Mouse (Mus musculus): ENCODE measurements around the gene Tmcc3. TPM values are rescaled to one million over a fixed set of nuclear protein-coding genes. Genes with fewer than 3 reads are reported as not detected.

The Tmcc3 gene
- polyA plus RNA-seq, 1 experiment from 2014 or later = 12.9 TPM

DNA sequence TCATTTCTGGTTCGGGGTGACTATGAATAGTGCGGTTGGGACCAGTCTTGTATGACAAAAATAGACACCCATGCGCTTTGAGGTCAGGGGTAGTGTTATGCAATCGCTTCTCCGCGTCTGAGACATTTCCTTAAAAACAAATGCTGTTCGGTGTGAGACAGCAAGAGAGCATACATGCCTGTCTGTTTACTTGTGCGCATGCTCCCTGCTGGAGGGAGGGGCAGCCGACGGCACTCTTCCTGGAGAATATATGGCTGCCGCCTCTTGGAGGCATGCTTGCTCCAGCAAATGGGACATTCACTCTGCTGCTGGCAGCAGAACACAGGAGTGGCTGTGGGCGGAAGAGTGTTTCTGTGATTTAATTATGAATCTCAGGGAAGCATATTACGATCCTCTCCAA lies 66.6 kb downstream of the Tmcc3 start:
- WGBS = 50% methylated on average over 13 of the region's 13 CpGs
- Histone ChIP-seq H3K4me2 (ENCODE audit: low read depth, low read length) (peak overlapping the region; percentile 38), H3K4me3 (replicated peaks; ENCODE audit: low read length) (0 out of 2 replicates have a peak overlapping the region, but pooled peaks have one; percentile 16), H3K9me3 (replicated peaks; ENCODE audit: control insufficient read depth, low read length) (no peaks in the 10 kb centered on the region), H3K4me1 (ENCODE audit: control insufficient read depth, insufficient read depth, low read length) (no peaks in the 10 kb centered on the region), H3K9ac (ENCODE audit: low read length) (0 out of 2 replicates have a peak overlapping the region, but pooled peaks have one; percentile 15), H3K36me3 (ENCODE audit: control insufficient read depth, insufficient read depth, low read length) (no peaks in the 10 kb centered on the region), H3K27me3 (ENCODE audit: control insufficient read depth, insufficient read depth, low read length) (no peaks in the 10 kb centered on the region), H3K27ac (ENCODE audit: low read length) (no peak overlapping the region)
- peak; percentile 37; the same call in 1 of the 2 replicates for ATAC-seq (ENCODE audit: insufficient read depth, low FRiP score)

GRCm38 (mm10) chr10:94380082-94380481 lies 68.3 kb downstream of the Tmcc3 start:
- H3K36me3 ChIP-seq (ENCODE audit: control insufficient read depth, insufficient read depth, low read length) = no peaks in the 10 kb centered on the region
- H3K4me3 ChIP-seq (replicated peaks; ENCODE audit: low read length) = no peak overlapping the region
- 94% methylated on average over 2 of the region's 2 CpGs for WGBS
- no peak overlapping the region for H3K4me2 ChIP-seq (ENCODE audit: low read depth, low read length)
- ATAC-seq (ENCODE audit: insufficient read depth, low FRiP score) = no peak
- H3K27ac ChIP-seq (ENCODE audit: low read length) = no peak overlapping the region
- H3K4me1 ChIP-seq (ENCODE audit: control insufficient read depth, insufficient read depth, low read length) = no peaks in the 10 kb centered on the region
- H3K9me3 ChIP-seq (replicated peaks; ENCODE audit: control insufficient read depth, low read length) = no peaks in the 10 kb centered on the region
- no peak overlapping the region for H3K9ac ChIP-seq (ENCODE audit: low read length)
- H3K27me3 ChIP-seq (ENCODE audit: control insufficient read depth, insufficient read depth, low read length) = no peaks in the 10 kb centered on the region

DNA sequence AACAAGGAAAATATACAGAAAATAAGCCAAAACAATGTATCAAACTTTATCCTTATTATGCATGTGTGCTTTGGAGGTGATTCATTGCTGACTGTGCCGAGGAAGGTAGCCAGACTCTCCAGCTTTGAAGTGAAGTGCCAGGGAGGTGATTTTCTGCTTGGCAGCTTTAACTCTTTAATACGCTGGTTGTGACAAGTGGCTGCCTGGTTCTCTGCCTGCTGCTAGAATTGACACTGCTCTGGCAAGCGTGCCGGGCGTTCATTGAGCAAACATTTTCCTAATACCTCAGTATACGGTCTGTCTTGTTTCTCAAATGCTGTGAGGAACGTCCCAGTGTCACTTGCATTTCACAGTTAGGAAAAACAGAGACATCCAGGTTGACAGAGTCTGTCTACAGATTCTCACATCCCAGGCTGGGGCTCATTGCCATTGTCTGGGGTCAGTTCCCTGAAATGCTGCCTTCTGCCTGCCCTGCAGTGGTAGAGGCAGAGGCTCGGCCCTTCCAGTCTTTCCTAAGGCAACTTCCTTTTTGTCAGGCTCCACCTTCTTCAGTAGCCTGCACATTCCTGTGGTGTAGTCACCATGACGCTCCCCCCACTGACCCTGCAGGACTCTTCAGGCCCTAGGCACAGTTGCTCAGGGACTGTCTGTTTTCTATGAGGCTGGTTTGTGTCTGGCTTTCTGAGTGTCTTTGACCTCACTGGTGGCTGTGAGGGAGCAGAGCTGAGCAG lies 69.1 kb downstream of the Tmcc3 start:
- H3K4me2 ChIP-seq (ENCODE audit: low read depth, low read length) = no peak overlapping the region
- H3K27ac ChIP-seq (ENCODE audit: low read length) = no peak overlapping the region

DNA sequence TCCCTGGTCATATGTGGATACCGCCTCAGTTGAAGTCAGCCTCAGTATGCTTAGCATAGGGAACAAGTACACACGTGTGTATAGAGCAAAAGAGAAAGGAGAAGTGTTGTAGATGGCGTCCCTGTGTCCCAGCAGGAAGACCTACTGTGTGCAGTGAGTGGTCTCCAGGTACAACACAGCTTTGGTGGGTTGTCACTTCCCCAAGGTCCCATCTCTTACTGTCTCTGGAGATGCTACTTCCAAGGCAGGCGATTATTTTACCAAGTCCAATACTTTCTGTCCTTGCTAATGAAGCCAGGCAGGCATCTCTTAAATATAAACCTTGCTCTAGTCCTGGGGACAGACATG lies 69.6 kb downstream of the Tmcc3 start:
- Histone ChIP-seq H3K4me3 (replicated peaks; ENCODE audit: low read length) (no peak overlapping the region), H3K4me1 (ENCODE audit: control insufficient read depth, insufficient read depth, low read length) (no peaks in the 10 kb centered on the region), H3K9me3 (replicated peaks; ENCODE audit: control insufficient read depth, low read length) (0 out of 2 replicates have a peak, but pooled peaks cover 6% of the 10 kb centered on the region), H3K27me3 (ENCODE audit: control insufficient read depth, insufficient read depth, low read length) (no peaks in the 10 kb centered on the region), H3K27ac (ENCODE audit: low read length) (no peak overlapping the region), H3K9ac (ENCODE audit: low read length) (no peak overlapping the region), H3K4me2 (ENCODE audit: low read depth, low read length) (no peak overlapping the region), H3K36me3 (ENCODE audit: control insufficient read depth, insufficient read depth, low read length) (no peaks in the 10 kb centered on the region)
- ATAC-seq (ENCODE audit: insufficient read depth, low FRiP score) = no peak
- WGBS = 80% methylated on average over 4 of the region's 4 CpGs

More for the DNA sequence above, 69.1 kb downstream of the Tmcc3 start:
- Histone ChIP-seq H3K27me3 (ENCODE audit: control insufficient read depth, insufficient read depth, low read length) (no peaks in the 10 kb centered on the region), H3K9ac (ENCODE audit: low read length) (no peak overlapping the region), H3K4me1 (ENCODE audit: control insufficient read depth, insufficient read depth, low read length) (no peaks in the 10 kb centered on the region), H3K9me3 (replicated peaks; ENCODE audit: control insufficient read depth, low read length) (0 out of 2 replicates have a peak, but pooled peaks cover 5% of the 10 kb centered on the region), H3K4me3 (replicated peaks; ENCODE audit: low read length) (no peak overlapping the region), H3K36me3 (ENCODE audit: control insufficient read depth, insufficient read depth, low read length) (no peaks in the 10 kb centered on the region)
- 60% methylated on average over 9 of the region's 9 CpGs for WGBS
- ATAC-seq (ENCODE audit: insufficient read depth, low FRiP score) = no peak

DNA sequence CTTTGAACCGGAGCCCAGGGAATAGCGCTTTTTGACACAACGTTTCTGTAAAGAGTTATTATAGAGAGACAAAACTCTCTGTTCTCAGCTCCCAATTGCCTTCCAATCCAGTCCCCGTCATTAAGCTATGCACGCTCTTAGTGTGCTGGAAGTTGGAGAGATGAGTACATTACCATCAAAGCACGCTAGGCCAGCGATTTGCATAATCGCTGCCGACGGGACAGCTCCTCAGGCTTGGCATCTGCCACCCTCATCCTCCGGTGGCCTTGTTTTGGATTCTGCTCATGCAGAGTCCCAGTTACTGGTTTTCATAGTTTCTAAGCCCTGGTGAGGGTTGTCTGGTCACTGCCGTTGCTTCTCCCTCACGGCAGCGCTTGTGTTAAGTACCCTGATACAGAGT lies 70.9 kb downstream of the Tmcc3 start:
- Histone ChIP-seq H3K4me2 (ENCODE audit: low read depth, low read length) (no peak overlapping the region), H3K27me3 (ENCODE audit: control insufficient read depth, insufficient read depth, low read length) (no peaks in the 10 kb centered on the region), H3K9ac (ENCODE audit: low read length) (no peak overlapping the region), H3K9me3 (replicated peaks; ENCODE audit: control insufficient read depth, low read length) (0 out of 2 replicates have a peak, but pooled peaks cover 6% of the 10 kb centered on the region), H3K36me3 (ENCODE audit: control insufficient read depth, insufficient read depth, low read length) (no peaks in the 10 kb centered on the region), H3K4me1 (ENCODE audit: control insufficient read depth, insufficient read depth, low read length) (no peaks in the 10 kb centered on the region), H3K4me3 (replicated peaks; ENCODE audit: low read length) (no peak overlapping the region), H3K27ac (ENCODE audit: low read length) (no peak overlapping the region)
- no peak for ATAC-seq (ENCODE audit: insufficient read depth, low FRiP score)
- 90% methylated on average over 14 of the region's 14 CpGs for WGBS

GRCm38 (mm10) chr10:94383565-94383964 lies 71.8 kb downstream of the Tmcc3 start:
- H3K4me3 ChIP-seq (replicated peaks; ENCODE audit: low read length) = no peak overlapping the region
- no peak overlapping the region for H3K4me2 ChIP-seq (ENCODE audit: low read depth, low read length)
- H3K9me3 ChIP-seq (replicated peaks; ENCODE audit: control insufficient read depth, low read length) = 0 out of 2 replicates have a peak, but pooled peaks cover 6% of the 10 kb centered on the region
- H3K27me3 ChIP-seq (ENCODE audit: control insufficient read depth, insufficient read depth, low read length) = no peaks in the 10 kb centered on the region
- H3K27ac ChIP-seq (ENCODE audit: low read length) = no peak overlapping the region
- no peaks in the 10 kb centered on the region for H3K4me1 ChIP-seq (ENCODE audit: control insufficient read depth, insufficient read depth, low read length)
- H3K9ac ChIP-seq (ENCODE audit: low read length) = no peak overlapping the region
- H3K36me3 ChIP-seq (ENCODE audit: control insufficient read depth, insufficient read depth, low read length) = no peaks in the 10 kb centered on the region
- ATAC-seq (ENCODE audit: insufficient read depth, low FRiP score) = no peak
- 83% methylated on average over 6 of the region's 6 CpGs for WGBS

DNA sequence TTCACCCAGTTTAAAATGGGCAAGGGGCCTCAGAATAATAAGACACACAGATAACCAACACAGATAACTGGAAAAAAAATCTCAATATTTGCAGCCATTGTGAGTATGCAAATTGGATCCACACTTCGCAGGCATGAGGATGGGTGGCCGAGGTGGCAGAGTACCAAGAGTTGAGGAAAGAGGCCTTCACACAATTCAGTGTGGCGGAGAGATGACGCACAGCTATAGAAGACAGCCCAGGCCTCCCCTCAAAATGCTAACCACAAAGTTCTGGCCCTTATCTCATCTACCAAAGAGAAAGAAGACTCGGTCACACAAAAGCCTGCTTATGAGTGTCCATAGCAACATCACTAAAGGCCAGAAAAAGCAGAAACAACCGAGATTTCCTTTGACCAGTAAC lies 77.5 kb downstream of the Tmcc3 start:
- H3K4me3 ChIP-seq (replicated peaks; ENCODE audit: low read length) = no peak overlapping the region
- no peak for ATAC-seq (ENCODE audit: insufficient read depth, low FRiP score)
- H3K27ac ChIP-seq (ENCODE audit: low read length) = no peak overlapping the region
- 87% methylated on average over 6 of the region's 6 CpGs for WGBS
- H3K4me1 ChIP-seq (ENCODE audit: control insufficient read depth, insufficient read depth, low read length) = 0 out of 2 replicates have a peak, but pooled peaks cover 3% of the 10 kb centered on the region
- no peak overlapping the region for H3K4me2 ChIP-seq (ENCODE audit: low read depth, low read length)
- no peak overlapping the region for H3K9ac ChIP-seq (ENCODE audit: low read length)
- no peaks in the 10 kb centered on the region for H3K27me3 ChIP-seq (ENCODE audit: control insufficient read depth, insufficient read depth, low read length)
- H3K36me3 ChIP-seq (ENCODE audit: control insufficient read depth, insufficient read depth, low read length) = no peaks in the 10 kb centered on the region
- H3K9me3 ChIP-seq (replicated peaks; ENCODE audit: control insufficient read depth, low read length) = 0 out of 2 replicates have a peak, but pooled peaks cover 8% of the 10 kb centered on the region

DNA sequence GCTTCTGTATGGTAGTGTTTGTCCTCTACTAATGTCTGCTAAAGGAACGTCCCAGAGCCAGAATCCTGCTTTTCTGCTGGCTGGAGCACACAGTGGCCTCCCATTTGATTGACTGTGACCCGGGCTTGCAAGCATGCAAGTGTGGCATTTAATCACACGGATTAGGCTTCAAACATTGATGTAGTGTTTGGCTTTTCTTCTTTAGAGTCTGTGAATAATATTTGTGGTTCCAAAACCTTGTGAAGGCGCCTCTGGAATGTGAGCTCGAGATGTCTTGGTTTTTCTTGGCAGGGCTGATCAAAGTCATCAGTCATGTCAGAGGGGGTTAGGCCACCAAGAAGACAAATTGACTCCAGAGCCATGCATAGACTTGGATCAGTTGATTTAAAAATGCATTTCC lies 79.3 kb downstream of the Tmcc3 start:
- Histone ChIP-seq H3K27ac (ENCODE audit: low read length) (no peak overlapping the region; the same call in 1 of the 2 replicates), H3K4me2 (ENCODE audit: low read depth, low read length) (no peak overlapping the region), H3K9me3 (replicated peaks; ENCODE audit: control insufficient read depth, low read length) (0 out of 2 replicates have a peak, but pooled peaks cover 2% of the 10 kb centered on the region), H3K36me3 (ENCODE audit: control insufficient read depth, insufficient read depth, low read length) (no peaks in the 10 kb centered on the region), H3K9ac (ENCODE audit: low read length) (no peak overlapping the region), H3K4me1 (ENCODE audit: control insufficient read depth, insufficient read depth, low read length) (0 out of 2 replicates have a peak, but pooled peaks cover 3% of the 10 kb centered on the region), H3K27me3 (ENCODE audit: control insufficient read depth, insufficient read depth, low read length) (no peaks in the 10 kb centered on the region), H3K4me3 (replicated peaks; ENCODE audit: low read length) (no peak overlapping the region)
- WGBS = 50% methylated on average over 5 of the region's 5 CpGs
- ATAC-seq (ENCODE audit: insufficient read depth, low FRiP score) = peak; percentile 44

GRCm38 (mm10) chr10:94394286-94394685 lies 82.5 kb downstream of the Tmcc3 start:
- no peak overlapping the region for H3K27ac ChIP-seq (ENCODE audit: low read length)
- 0 out of 2 replicates have a peak, but pooled peaks cover 3% of the 10 kb centered on the region for H3K4me1 ChIP-seq (ENCODE audit: control insufficient read depth, insufficient read depth, low read length)
- no peaks in the 10 kb centered on the region for H3K27me3 ChIP-seq (ENCODE audit: control insufficient read depth, insufficient read depth, low read length)
- no peaks in the 10 kb centered on the region for H3K36me3 ChIP-seq (ENCODE audit: control insufficient read depth, insufficient read depth, low read length)
- no peak overlapping the region for H3K4me2 ChIP-seq (ENCODE audit: low read depth, low read length)
- no peak overlapping the region for H3K4me3 ChIP-seq (replicated peaks; ENCODE audit: low read length)
- no peak overlapping the region for H3K9ac ChIP-seq (ENCODE audit: low read length)
- H3K9me3 ChIP-seq (replicated peaks; ENCODE audit: control insufficient read depth, low read length) = 0 out of 2 replicates have a peak, but pooled peaks cover 2% of the 10 kb centered on the region
- ATAC-seq (ENCODE audit: insufficient read depth, low FRiP score) = no peak

Measured in stomach, embryonic 16.5 days (tissue).